Mouse (Mus musculus) spleen, adult 18-20 months (tissue): ENCODE results near the gene Smc1a.
A peak's percentile ranks its signal among the peaks of the same experiment; 100 is the strongest.
"Not testable (repeated sequence)": the region's sequence is repeated elsewhere in the genome, so short reads cannot be mapped to it uniquely, and the experiment has no call there.

Experiments used
- DNase-seq, 2 experiments: peaks; one replicate each; pipeline ENCODE4 v3.0.0; 2022; ENCODE audit warnings: mixed read lengths in 2 of 2

Smc1a gene

GRCm38 (mm10) chrX:152016151-152017145, at the start of gene Smc1a, which contains the start of gene Ribc1:
TSS of gene Smc1a (plus strand) at chrX:152016428.
TSS of gene Ribc1 (minus strand) at chrX:152016295.
- peak; percentile 80 to 83 for DNase-seq

- no peak for DNase-seq
Measured at GRCm38 (mm10) chrX:151999006-151999710, 17.1 kb upstream of the Smc1a start.

- no peak for DNase-seq
Measured at GRCm38 (mm10) chrX:152001182-152001684, 15.0 kb upstream of the Smc1a start.

GRCm38 (mm10) chrX:152001737-152002710, 14.2 kb upstream of the Smc1a start, which contains the start of gene Hsd17b10:
TSS of gene Hsd17b10 (plus strand) at chrX:152001845.
- DNase-seq = peak; percentile 63

- DNase-seq = no peak
Measured at GRCm38 (mm10) chrX:152002865-152003264, 13.4 kb upstream of the Smc1a start.

- DNase-seq = no peak
Measured at GRCm38 (mm10) chrX:152007863-152008262, 8.4 kb upstream of the Smc1a start.

GRCm38 (mm10) chrX:152015752-152016150, 477 bp upstream of the Smc1a start:
- DNase-seq = no peak

- no peak for DNase-seq
Measured at GRCm38 (mm10) chrX:152017186-152017585, 958 bp downstream of the Smc1a start.

- DNase-seq = no peak
Measured at GRCm38 (mm10) chrX:152019294-152019693, 3.1 kb downstream of the Smc1a start.

- no peak for DNase-seq
Measured at GRCm38 (mm10) chrX:152039865-152040264, 23.6 kb downstream of the Smc1a start.

GRCm38 (mm10) chrX:152047230-152047629, 31.0 kb downstream of the Smc1a start:
- no peak for DNase-seq

- no peak for DNase-seq
Measured at GRCm38 (mm10) chrX:152052546-152052945, 36.3 kb downstream of the Smc1a start.

- no peak for DNase-seq
Measured at GRCm38 (mm10) chrX:152054094-152054493, 37.9 kb downstream of the Smc1a start.

- DNase-seq = no peak
Measured at GRCm38 (mm10) chrX:152065674-152066073, 49.4 kb downstream of the Smc1a start.

GRCm38 (mm10) chrX:152067789-152068188, 51.6 kb downstream of the Smc1a start:
- no peak for DNase-seq

- not testable (repeated sequence) for DNase-seq
Measured at GRCm38 (mm10) chrX:152089832-152090614, 73.8 kb downstream of the Smc1a start.

- no peak for DNase-seq
Measured at GRCm38 (mm10) chrX:152097572-152097971, 81.3 kb downstream of the Smc1a start.
